Mouse (Mus musculus) left cerebral cortex, adult 8-10 months (tissue): ENCODE data around the gene Trmt10a. TPM values are rescaled to one million over a fixed set of nuclear protein-coding genes. Genes with fewer than 3 reads are reported as not detected.
"Not testable (repeated sequence)": the region's sequence is repeated elsewhere in the genome, so short reads cannot be mapped to it uniquely, and the experiment has no call there.

Source experiments
- DNase-seq, 2 experiments: peaks; one replicate each; pipeline ENCODE4 v3.0.0; 2022; ENCODE audit warnings: low spot score in 2 of 2
- total RNA-seq, 4 experiments: library from RNA; stranded (reverse); gene quantifications; 2 replicates each; pipeline ENCODE4 v1.2.4; 2022

The Trmt10a gene
- total RNA-seq, 4 experiments from 2014 or later, result 3.7 to 6.4 (median 4.7) TPM

DNA sequence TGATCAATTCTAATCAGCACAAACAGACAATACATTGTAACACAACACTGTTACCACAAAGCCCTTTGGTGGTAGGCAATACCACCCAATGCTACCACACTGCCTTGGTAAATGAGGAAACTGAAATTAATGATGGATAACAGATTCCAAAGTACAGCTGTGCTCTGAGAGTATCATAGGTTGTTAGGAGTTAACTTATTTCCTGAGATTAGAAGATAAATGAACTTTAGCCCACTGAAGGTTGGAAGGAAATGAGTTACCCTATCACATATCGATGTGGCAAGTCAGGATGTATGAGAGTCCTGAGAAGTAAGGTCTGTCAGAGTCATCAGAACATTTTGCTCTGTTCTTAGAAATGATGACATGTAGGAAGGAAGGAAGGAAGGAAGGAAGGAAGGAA is 8.7 kb upstream of the Trmt10a start:
- no peak for DNase-seq

DNA sequence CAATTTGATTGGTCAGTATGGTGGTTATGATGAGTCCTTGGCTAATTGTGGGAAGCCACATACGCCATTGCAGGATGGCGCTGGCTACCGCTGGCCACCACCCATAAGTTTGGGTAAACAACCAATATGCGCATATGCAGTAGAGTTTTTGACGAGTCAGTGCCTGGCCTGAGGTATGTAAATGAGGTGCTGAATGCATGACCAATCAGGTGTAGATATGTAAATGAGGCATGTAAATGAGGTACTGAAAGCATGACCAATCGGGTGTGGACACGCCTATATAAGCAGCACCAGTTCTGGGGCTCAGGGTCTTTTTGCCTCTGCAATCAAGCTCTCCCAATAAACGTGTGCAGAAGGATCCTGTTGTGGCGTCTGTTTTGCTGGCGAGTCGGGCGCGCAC is 5.1 kb upstream of the Trmt10a start:
- not testable (repeated sequence) for DNase-seq

DNA sequence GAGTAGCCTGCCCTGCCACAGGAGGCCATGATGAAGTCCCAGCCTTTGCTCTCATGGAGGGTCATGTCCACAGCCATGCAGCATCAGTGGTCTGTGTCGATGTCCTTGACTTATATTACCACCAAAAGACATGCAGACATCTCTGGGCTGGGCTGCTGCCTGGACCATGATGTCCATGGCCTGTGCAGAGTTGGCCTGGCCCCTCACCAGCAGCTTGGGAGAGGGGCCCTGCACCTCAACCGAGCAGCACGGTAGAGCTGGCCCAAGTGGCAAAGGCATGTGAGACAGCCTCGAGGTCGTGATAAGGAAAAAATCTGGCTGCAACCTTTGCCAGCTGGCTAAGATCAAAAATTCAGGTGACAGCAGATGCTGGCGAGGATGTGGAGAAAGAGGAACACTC is 3.6 kb upstream of the Trmt10a start:
- DNase-seq, result no peak

DNA sequence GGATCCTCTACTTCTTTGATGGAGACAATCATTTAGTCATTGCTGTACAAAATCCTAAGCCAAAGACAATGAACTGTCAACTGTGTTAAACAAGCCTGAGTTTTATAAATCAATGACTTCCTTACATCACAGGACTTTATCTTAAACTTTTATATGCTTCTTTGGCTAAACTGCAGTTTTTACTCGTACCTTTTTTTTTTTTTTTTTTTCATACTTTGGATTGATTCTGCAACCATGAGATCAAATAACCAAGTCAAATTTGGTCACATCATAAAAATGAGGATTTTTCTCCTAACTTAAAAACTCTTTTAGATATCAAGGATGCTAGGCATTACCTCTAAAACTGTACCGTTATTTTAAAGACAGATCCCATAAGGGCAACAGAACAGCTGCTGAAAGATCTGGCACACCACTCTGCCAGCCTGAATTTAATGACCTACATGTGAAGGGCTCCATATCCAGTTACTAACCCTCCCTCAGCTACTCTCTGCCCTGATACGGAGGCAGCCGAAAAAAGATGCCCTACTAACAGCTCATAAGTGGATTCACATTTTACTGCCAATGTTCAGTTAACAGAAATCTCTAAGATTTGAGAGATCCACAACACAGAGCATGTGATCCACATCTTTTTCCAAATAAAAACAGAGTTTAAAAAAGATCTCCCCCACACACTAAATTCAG is 1.1 kb upstream of the Trmt10a start:
- DNase-seq, result no peak

DNA sequence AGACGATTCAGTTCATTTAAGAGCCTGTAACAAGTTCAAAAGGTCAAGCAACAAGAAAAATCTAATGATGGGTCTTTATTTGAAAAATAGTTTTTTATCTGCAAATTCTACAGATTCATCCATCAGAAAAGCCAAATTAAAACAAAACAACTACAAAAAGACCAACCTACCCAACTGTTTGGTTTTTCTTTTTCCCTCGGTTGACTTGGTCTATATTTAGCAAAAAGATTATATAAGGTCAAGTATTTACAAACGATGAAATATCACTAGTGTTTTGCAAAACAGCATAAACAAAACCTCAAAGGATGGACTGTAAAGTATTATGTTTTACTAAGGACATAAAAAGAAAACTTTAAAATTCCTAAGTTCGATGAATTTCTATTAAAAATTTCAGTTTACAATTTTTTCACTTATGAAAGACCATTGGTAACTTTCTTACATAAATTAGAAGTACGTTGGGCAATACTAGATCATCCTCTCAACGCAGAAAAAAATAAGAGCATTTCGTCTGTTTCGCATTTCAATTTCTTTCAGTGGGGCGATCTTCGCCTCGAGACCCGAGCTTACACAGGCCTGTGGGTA is 424 bp upstream of the Trmt10a start:
- DNase-seq, result no peak

DNA sequence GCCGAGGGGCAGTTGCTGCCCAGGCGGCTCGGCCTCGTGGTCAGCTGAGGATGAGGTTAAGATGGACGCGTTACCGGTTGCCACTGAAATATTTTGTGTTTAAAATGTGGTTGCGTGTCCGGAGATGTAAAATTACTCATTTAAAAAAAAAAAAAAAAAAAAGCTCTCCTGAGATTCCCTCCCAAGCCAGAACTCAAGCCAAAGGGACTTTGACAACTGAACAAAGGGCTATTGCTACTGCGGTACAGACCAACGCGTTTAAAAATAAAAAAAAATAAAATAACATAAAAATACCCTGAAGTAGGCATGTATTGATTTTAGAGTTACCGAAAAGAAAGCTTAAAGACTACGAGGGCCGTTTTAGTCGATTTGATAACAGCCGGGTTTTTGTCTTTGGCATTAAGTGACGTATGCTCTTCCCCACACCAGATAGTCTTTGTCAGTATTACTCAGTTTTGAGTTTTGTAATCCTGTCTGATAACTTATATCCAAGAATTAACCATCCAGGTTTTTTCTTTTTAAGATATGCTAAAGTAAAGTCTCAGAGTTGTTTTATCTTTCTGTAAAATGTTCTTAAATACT is 903 bp downstream of the Trmt10a start:
- no peak for DNase-seq

DNA sequence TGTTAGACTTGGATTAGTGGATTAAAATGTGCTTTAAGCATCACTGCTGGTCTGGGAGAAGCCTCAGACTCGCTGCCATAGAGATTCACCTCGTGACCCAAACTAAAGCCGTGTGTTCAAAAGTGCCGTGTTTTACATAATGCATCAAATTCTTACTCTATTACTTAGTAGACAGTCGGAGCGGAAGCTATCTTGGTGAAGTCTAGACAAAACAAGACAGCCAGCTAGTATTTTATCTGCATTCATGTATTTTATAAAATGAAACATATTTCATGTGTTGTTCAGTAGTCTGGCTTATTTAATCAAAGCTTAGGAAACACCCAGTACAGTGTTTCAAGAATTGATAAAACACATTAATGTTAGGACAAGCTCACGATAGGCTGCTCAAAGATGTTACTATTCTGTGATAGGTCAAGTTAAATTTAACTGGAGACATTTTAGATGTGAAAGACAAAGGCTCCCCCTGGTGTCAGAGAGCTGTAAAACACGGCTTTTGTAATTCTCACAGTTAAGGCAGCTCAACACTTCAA is 1.5 kb downstream of the Trmt10a start, which contains the start of gene Mttp:
Mttp (minus strand) TSS at position 327 of the 530 bp plus-strand sequence.
- peak; percentile 55 to 61 for DNase-seq

DNA sequence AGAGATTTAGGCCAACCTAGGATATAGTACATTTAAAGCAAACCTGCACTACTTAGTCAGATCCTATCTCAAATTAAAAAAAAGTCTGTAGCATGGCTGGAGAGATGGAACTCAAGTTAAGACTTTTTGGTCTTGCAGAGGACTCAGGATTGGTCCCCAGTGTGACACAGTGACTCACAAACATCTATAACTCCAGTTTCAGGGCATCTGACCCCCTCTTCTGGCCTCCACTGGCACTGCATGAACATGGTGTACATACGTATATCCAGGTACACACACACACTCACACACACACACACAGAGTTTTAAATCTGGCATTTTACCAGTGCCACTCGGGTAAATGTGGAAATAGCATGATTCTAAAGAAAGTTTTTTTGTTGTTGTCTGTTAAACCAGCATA is 5.6 kb downstream of the Trmt10a start:
- no peak for DNase-seq

DNA sequence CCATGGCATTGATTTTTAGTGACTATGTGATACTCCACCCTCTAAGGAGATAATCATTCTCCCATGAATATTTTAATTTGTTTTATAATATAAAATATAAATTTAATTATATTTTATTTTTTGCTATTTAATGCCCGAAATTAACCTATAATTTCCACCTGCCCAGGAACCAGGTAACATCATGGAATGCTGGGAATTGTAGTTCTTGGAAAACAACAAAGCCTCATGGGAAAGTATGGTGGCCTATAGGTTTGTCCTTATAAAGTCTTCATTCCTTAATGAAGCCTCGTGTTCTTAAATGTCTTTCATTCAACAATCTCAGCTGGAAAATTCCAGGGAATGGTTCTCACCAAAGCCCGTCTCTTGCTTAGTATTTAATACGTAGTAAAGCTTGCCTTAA is 11.8 kb downstream of the Trmt10a start:
- no peak for DNase-seq

DNA sequence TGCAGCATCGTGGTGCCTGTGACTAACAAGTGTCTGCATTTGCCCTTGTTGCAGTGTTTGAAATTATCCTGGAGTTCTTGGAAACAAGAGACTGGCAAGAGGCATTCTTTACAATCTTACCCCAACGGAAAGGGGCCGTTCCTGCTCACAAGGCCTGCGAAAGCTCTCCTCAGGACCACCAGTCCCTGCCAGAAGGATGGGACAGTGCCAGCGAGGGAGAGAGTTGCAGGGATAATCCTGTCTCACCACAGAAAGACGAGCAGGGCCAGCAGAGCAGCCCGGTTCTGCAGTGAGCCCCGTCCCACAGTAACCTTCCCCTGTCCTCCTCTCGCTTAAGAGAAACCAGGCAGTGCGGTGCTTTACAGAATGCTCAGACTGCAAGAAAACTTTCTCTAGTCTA is 13.4 kb downstream of the Trmt10a start:
- DNase-seq, result no peak

DNA sequence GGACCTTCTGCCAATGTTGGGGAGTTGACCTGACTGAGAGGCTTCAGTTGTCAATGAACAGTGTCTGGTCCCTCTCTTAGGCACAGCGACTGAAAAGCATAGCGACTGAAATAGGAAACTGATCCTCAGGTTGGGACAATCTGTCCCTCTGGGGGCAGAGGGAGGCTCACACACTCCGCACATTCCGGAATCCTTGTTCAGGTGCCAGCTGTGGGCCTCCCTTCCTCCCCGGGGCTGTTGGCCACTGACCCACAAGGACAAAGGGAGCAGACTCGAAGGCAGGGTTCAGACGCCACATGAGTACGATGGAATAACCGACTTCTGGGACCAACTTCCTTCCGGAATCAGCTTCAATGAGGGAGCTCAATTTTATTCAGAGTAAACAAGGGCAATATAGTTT is 18.4 kb downstream of the Trmt10a start:
- no peak for DNase-seq

DNA sequence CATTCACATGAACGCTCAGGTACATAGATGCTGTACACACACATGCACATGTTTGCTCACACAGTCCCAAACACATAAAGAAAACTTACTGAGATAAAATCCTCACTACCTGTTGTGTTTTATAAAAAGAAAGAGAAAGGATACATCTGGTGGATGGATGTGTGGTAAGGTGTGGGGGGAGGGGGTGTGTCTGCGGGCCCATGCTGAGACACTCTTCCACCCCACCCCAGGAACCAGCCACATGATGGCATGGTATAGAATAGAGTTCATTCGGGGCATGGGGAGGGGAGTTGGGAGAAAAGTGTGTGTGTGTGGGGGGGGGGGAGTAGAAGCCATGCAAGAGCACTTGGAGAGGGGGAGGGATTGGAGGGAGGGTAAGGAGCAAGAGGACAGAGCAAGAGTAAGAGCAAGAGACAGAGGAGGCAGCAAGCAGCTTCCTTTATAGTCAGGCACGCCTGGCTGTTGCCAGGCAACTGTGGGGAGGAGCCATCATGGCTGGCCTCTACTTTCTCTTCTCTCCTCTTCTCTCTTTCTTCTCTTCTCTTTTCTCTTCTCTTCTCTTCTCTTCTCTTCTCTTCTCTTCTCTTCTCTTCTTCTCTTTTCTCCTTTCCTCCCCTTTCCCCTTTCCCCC is 19.4 kb downstream of the Trmt10a start:
- no peak for DNase-seq

DNA sequence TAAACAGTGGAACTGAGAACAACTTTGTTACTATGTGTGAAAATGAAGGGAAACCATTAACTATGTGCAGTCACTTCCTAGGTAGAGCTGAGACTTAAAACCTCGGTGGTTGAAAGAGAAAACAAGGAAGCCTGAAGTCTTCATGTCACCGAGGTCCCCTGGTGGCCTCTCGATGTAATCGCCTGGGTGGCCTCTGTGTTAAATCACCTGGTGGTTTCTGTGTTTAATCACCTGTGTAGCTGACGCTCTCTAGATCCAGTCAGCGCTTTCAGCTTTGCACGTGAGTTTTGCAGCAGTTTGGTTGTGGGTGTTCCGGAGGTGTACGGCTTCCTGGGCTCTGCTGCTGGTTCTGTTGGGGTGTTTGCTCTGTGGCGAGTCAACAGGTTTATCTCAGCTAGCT is 30.0 kb downstream of the Trmt10a start:
- no peak for DNase-seq

DNA sequence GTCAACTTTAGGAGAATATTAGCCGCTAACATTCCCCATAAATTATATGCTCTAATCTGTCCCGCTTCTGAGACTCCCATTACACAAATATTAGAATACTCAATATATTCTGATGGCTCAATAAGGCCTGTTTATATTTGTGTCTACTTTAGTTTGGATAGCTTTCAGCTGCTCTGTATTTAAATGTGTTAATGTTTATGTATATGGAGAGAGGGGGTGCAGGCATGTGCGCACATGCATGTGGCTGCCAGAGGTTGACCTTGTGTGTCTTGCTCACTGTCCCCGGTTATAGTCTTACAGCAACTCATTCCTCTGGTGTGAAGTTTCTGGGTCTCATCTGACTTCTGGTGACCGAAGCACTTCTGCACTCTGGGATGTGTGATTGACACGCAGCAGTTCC is 32.3 kb downstream of the Trmt10a start:
- DNase-seq, result no peak

DNA sequence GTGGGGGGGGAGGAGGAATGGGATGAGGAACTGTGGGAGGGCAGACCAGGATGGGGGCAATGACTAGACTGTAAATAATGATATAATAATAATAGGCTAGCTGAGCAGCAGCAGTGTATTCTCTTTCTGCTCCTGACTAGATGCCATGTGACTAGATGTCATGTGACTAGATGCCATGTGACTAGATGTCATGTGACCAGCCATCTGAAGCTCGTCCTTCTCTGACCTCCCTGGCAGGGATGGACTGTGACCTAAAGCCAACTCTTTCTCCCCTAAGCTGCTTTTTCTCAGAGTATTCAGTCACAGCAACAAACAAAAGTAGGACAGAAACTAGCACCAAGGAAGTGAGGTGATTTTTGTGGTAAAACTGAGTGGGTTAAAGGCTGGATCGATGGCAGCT is 38.8 kb downstream of the Trmt10a start:
- DNase-seq, result no peak

DNA sequence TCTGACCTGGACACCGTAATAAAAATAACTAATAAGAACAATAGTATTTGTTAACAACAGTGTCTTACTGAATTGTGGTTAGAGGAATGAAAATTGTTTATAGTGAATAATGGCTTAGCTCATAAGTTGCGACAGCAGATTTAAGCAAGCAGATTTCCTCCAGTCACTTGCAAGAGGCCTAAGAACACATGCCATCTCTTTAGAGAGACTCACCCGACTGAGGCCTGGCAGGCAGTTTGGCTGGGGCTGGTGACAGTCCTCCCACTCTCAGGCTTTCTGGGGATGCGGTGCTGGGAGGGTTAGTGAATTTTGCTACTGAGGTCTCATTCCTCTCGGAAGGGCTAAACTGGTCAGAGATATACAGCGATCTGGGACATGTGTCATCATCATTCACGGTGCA is 40.1 kb downstream of the Trmt10a start:
- DNase-seq, result no peak

DNA sequence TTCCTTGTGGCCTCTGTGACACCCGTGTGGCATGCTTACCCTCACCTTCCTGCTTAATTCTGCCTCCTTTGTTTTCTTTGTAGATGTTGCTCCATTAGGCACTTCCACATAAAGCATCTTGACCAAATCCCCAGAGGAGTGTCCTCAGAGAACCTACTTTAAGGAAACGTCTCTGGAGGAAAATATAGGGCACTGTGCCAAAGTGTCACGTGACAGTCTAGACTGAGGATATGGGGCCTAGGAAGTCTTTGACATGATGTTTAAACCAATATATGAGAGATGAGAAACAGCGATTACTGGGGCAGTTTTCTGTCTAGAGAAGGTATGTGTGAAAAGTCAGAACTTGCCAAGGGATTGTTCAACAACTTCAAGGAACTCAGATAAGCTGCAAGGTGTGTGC is 42.0 kb downstream of the Trmt10a start:
- no peak for DNase-seq

DNA sequence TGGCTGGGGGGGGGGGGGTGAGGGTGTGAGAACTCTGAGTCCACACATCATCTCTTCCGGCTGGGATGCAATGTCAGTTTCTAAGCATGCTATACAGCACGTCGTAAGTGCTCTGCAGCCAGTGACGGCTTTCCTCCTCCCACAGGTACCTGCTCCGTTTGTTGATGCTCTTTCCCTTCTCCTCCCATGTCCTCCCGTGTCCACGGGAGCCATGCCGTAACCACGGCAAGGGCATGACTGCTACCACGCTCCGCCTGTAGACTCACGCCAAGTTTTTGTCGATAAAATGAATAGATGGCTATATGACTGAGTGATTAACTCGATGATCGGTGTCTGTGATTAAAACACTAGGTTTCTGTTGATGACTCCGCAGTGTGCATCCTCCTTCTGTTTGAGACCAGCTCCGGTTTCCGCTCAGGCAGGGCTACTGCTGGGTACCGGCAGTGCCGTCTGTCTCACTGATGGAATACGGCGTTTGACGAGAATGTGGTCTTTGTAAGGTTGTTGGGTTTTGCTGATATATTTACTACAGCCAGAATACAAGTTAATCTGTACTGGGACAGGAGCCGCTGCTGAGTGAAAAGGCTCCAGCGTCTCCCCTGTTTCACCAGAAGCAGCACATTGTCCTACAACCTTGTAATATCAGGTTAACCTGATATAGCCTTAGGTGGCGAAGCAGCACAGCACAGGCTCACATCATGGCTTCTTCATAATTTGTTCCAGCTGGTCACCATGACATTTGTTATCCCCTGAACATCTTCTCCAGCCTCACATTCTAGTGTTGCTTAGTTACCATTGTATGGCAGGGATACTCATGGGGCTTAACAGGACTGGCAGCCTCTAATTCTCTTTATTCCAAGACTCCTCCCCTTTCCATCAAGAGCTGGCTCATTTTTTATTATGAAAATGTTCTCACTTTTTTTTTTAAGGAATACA is 43.0 kb downstream of the Trmt10a start:
- no peak for DNase-seq

DNA sequence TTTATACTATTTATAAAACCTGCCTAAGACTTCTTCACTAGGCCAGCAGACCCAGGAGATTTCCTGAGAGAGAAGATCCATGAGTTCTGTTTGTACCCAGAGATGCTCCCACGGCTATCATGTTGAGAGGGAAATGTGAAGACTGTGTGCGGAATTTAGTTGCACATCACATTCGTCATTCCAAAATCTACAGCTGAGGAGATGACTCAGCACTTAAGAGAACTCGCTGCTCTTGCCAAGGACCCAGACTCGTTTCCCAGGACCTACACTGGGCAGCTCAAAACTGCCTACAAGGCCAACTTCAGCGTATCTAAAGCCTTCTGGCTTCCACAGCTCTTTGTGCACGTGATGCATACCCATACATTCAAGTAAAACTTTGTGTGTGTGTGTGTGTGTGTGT is 49.0 kb downstream of the Trmt10a start:
- no peak for DNase-seq

DNA sequence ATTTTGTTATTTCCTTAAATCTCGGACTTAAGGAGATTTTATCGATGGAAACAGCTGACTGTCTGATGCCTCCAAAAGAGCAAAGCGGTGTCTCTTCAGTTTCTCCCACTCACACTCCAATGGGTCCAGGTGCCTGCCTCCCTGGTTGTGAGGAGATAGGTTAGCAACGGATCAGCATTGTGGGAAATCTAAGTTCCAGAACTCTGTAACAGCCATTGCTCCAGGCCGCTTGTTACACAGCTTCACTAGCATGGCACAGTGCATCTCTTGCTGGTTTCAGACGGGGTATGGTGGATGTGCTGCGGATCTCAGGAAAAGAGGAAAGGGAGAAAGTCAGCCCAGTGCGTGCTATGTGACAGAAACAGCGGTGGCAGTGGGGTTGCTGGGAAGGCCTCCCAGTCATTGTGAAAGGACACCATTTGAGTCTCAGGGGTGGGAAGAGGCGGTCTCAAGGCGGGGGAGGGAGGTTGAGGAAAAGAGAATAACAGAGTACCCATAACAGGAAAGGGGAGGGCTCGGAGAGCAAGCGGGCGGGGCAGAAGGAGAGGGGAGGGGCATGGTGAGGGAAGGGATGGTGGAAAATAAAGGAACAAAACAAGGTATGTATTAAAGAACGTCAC is 50.5 kb downstream of the Trmt10a start, which contains the start of gene 4930579F01Rik:
4930579F01Rik (minus strand) TSS at position 143 of the 620 bp plus-strand sequence.
- no peak for DNase-seq

DNA sequence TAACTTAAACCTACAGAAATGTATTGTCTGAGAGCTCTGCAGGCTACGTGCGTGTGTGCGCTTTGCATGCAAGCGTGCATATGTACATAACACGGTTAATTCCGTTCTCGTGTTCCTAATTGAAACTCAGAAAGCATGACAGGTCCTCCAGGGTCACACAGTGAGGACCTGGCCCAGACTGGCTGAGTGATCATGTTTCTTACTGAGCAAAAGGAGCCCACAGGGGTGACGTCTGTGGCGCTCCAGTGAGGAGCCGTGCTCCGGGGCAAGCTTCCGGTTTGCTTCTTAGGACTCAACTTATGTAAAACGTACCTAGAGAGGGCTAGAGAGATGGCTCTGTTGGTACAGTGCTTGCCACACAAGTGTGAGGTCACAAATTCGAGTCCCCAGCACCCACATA is 53.8 kb downstream of the Trmt10a start:
- no peak for DNase-seq
